Mouse (Mus musculus): ENCODE results near the gene Tsnax.

The Tsnax gene

GRCm38 (mm10) chr8:125043394-125043793, 30.6 kb downstream of the Tsnax start:
- DNase-seq (ENCODE audit: low spot score in 2 of 2) = no peak

DNA sequence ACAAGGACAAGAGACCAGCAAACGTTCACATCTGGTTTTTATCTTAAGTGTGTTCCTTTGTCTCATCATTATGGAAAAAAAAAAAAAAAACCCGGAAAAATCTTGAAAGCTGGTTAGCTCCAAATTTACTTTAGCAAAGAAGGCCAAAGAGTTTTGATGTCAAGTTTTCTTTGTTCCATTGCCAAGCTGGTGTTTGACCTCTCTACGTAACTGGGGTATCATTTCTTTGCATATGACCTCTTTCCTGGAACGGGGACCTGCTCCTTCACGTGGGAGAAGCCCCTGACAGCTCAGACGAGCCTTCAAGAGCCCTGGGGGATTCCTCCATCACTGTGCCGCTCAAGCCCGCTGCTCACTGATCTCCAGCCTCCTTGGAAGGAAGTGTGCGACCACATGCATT, 31.1 kb downstream of the Tsnax start:
- no peak for DNase-seq (ENCODE audit: low spot score in 2 of 2)

DNA sequence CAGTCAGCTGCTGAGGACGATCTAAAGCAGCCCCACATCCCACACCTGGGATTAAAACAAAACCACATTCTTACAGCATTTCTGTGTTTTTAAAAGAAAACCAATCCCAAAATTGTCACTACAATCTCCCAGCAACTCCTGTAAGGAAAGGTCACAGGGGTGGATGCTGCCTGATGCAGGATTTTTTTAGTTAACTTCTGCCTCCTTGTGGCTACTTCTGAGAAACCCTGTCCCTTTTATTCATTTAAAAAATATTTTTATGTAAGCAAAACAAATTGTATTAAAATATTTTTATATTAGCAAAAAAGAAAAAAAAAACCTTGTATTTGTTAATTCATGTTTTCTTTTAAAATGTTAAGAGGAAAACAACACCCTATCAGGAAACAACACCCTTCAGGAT, 33.0 kb downstream of the Tsnax start:
- DNase-seq (ENCODE audit: low spot score in 2 of 2) = no peak

DNA sequence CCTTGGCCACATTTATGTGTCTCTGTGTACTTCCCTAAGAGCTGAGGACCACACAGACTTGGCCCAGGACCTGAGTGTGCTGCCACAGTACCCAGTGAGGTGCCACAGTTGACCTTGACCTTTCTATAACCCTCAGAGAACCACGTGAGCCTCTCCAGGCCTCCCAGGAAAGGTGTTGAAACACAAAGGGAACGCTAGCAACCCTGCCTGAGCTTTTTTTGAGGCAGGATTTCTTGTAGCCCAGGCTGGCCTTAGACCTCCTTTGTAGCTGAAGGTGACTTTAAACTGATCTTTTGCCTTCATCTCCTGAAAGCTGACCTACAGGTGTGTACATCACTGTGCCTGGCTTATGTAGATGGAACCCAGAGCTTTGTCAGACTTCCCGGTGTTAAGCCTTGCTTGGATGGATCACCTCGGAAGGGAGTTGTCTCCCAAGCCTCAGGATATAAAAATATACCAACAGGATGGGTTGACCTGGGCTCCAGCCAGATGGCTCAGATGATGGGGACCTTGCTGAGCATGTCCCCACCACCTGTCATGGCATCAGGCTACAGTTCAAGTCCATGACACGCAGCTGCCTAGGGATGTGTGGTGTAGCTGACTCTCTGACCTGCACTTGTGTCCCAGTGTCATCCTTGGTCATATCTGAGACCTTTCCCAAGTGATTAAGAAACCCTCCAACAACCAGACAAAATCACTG, 36.4 kb downstream of the Tsnax start:
- DNase-seq (ENCODE audit: low spot score in 2 of 2) = no peak

DNA sequence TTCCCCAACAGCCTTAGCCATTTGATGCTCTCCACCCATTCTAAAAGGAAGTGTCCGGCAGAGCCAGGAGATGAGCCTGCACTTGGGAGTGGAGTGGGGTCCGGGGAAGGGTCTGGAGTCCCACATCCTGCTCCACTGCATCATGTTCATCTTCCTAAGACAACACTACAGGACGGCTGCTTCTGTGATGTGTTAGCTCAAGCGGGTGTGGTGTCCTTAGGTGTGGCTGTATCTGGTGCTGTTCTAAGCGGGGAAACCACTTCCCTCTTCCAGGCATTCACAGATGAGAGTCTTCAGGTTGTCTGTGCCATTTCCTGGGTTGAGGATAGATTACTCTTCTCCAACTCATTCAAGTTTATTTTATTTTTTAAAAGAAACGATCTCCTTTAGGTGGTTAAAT, 37.0 kb downstream of the Tsnax start:
- no peak for DNase-seq (ENCODE audit: low spot score in 2 of 2)

GRCm38 (mm10) chr8:125052026-125052425, 39.2 kb downstream of the Tsnax start:
- DNase-seq (ENCODE audit: low spot score in 2 of 2) = peak; percentile 12 to 31

- peak in 1 of 2 experiments; percentile 23 for DNase-seq (ENCODE audit: low spot score in 2 of 2)
Measured at GRCm38 (mm10) chr8:125053505-125054435, 41.0 kb downstream of the Tsnax start, which contains the start of gene Disc1. Disc1 (plus strand) TSS chr8:125054195.

GRCm38 (mm10) chr8:125054436-125054810, 41.6 kb downstream of the Tsnax start:
- DNase-seq (ENCODE audit: low spot score in 2 of 2) = peak; percentile 9 to 21

GRCm38 (mm10) chr8:125060904-125061303, 48.1 kb downstream of the Tsnax start:
- DNase-seq (ENCODE audit: low spot score in 2 of 2) = no peak

DNA sequence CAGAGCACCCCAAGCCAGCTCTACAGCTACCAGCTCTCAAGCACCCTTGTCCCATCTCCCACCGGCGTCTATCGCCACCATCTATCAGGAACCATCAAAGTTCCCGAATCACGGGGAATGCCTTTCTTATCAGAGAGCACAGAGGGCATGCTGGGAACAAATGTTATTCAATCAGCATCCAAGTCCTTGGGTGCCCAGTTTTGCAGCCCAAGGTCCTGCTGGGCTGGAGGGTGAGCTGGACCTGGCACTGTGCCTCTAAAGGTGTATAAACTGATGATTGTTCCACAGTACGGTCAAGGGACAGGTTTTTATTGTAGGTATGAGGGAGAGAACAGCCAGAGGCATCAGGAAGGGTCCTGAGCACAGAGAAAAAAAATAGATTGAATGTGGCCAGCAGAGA, 52.8 kb downstream of the Tsnax start:
- DNase-seq (ENCODE audit: low spot score in 2 of 2) = no peak

DNA sequence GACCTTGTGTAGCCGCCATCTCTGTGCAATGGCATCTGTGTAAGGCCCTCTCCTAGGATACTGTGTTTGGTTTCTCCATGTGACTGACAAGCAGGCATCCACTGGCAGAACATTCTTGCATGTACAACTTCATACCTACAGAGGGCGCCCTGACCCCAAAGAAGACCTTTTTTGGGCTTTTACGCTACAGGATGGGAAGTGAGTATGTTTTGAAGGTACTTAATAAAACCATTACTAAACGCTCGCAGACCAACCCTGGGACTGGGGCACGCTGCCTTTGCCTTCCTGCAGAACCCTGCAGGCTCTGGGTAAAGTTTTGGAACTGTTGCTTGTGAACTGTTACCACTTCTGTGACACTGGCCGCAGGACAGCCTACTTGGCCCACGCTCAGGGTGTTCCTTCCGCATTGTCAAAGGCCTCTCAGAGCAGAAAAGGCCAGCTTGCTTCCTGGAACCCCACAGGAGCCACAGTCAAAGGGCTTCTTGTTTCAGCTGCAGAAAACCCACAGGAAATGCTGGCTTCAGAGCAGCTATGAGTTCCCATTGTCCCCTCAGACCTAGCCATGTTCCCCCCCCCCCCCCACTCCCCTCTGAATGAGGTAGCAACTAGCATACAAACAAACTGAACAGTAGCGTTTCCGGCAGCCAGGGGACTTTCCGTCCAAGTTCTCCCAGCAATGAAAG, 54.3 kb downstream of the Tsnax start:
- peak in 1 of 2 experiments; percentile 33 for DNase-seq (ENCODE audit: low spot score in 2 of 2)

GRCm38 (mm10) chr8:125067596-125067960, 54.8 kb downstream of the Tsnax start:
- DNase-seq (ENCODE audit: low spot score in 2 of 2) = no peak

- DNase-seq (ENCODE audit: low spot score in 2 of 2) = no peak
Measured at GRCm38 (mm10) chr8:125068146-125068905, 55.5 kb downstream of the Tsnax start.

GRCm38 (mm10) chr8:125069304-125069703, 56.5 kb downstream of the Tsnax start:
- DNase-seq (ENCODE audit: low spot score in 2 of 2) = no peak

- no peak for DNase-seq (ENCODE audit: low spot score in 2 of 2)
Measured at GRCm38 (mm10) chr8:125069733-125070132, 56.9 kb downstream of the Tsnax start.

DNA sequence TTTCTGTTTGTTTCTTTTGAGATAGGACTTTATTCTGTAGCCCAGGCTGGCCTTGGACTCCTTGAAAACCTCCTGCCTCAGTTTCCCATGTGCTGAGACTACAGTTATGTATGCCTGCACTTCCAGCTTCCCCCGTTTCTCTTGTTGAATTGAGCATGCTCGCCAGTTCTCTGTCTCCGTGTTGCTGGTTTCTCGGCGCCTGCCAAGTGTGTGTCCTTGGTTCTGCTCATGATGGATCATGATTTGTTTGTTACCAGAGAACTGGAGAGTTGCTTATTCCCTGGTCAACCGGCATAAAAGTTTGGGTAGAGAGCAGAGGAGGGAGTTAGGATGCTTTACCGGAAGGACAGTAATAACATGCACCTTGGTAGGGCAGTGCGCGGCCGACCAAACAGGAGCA, 61.3 kb downstream of the Tsnax start:
- no peak for DNase-seq (ENCODE audit: low spot score in 2 of 2)

- no peak for DNase-seq (ENCODE audit: low spot score in 2 of 2)
Measured at GRCm38 (mm10) chr8:125074581-125074980, 61.8 kb downstream of the Tsnax start.

DNA sequence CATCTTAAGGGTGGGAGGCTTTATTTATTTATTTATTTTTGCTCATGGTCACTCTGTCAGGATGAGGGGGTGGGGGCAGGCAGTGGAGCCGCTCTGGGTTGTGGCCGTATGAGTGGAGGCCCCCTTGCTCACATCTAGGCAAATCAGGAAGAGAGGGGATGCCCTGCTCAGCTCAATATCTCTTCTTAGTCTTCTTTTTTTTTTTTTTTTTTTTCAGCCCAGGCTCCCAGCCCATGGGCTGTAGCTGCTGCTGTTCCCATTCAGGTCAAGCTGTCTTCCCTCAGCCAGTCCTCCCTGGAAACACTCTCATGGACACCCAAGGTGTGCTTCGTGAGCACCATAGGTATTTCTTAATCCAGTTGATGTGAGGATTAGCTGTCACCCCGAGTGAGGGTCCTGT, 62.6 kb downstream of the Tsnax start:
- no peak for DNase-seq (ENCODE audit: low spot score in 2 of 2)

DNA sequence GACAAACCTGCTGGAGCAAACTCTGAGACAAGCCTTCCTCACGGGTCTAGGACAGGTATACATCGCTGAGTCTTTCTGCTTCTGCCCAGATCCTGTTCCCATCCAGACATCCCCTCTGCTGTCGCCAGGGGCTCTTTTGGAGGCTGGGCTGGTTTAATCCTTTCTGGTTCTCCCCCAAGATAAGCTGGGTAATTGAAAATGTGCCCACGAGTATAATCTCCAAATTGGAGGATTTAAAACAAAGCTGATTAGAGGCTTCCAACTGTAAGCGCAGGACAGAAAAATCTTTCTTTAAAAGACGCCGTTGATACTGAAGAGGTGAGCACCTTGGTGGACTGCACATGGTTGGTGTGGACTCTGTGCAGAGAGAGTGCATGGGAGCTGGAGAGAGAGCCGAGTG, 64.5 kb downstream of the Tsnax start:
- DNase-seq (ENCODE audit: low spot score in 2 of 2) = no peak

DNA sequence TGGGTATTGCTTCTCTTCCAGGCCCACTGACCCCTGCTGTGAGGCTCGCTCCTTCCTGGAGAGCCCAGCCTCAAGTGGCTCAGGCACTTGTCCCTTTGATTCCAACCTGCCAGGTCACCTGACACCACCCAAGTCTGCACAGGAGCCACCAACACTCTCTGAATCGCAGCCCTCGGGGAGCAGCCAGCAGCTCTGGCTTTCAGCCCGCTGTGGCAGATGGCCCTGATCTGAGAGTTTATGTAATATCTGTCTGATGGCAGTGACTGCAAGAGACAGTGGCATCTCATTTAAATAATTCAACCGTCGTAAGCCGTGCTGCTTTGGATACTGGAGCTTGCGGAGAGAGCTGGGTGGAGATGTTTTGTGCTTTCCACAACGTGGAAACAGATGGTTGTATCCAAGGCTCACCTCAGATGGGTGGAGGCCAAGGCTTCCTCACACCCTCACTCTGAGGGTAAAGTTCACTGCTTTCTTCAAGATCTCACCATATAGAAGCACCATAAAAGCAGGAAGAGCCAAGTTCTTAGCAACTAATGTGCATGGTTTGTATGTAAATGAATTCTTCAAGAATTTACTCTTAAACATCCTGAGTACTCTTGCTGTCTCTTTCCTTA, 66.1 kb downstream of the Tsnax start:
- DNase-seq (ENCODE audit: low spot score in 2 of 2) = no peak

Data from urinary bladder, adult 18-20 months (tissue).